Mouse (Mus musculus): ENCODE data around the gene Dnajb6.
"Not testable (repeated sequence)": the region's sequence is repeated elsewhere in the genome, so short reads cannot be mapped to it uniquely, and the experiment has no call there.

Dnajb6 gene

DNA sequence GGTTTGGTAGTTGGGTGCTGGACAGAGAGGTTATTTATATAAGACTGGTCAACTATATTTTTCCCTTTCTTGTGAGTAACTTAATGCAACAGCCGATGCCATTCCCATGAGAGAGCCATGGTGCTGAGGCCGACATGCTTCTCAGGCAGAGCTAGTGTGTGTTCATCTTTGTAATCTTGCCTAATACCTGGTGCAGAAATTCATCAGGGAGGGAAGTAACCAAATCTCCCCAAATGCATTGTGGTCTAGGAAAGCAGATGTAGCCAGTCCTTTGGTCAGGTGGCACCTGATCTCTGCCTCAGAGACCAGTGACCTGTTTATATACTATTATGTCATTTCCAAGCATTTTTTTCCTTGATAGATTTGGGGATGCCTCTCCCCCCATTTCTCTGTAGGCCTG is 12.2 kb downstream of the Dnajb6 start:
- in situ Hi-C loops (cut with MboI; ENCODE audit: low pct_unique_long_range_greater_than_20kb in 1 of 2, low sequenced_read_pairs in 2 of 2, unreplicated experiment in 1 of 2): no loop called here

DNA sequence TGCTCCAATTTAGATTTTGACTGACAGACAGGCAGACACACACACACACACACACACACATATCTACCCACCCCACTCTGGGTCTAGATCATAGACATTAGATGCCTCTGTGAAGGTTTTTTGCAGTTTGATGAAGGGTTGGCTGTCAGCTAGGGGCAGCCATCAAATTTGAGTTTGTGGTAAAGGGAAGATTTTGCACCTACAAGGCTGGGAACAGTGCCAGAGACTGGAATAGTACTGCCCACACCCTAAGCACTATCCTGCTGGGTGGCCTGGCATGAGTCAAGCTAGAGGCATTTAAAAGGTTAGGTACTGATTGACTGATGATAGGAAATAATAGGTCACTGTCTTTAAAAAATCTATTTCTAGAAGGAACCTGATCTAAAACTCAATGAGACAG is 15.8 kb downstream of the Dnajb6 start:
- in situ Hi-C loops (cut with MboI; ENCODE audit: low pct_unique_long_range_greater_than_20kb in 1 of 2, low sequenced_read_pairs in 2 of 2, unreplicated experiment in 1 of 2): no loop called here

DNA sequence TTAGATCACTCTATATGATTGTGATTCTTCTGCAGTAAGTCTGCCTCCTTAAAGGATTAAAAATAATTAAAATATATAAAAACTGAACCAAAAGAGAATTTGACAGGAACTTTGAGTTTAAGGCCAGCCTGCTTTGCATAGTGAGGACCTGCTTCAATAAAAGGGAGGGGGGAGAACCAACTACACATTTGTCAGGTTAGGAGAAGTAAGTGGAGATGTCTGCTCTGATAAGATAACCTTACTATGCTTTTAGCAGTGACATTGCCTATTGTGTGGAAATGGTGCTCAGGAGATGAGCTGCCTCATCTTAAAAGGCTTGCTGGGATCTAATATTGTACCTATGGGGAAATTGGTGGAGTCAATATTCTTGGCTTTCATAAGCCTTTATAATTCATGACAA is 17.4 kb downstream of the Dnajb6 start:
- in situ Hi-C loops (cut with MboI; ENCODE audit: low pct_unique_long_range_greater_than_20kb in 1 of 2, low sequenced_read_pairs in 2 of 2, unreplicated experiment in 1 of 2): no loop called here

DNA sequence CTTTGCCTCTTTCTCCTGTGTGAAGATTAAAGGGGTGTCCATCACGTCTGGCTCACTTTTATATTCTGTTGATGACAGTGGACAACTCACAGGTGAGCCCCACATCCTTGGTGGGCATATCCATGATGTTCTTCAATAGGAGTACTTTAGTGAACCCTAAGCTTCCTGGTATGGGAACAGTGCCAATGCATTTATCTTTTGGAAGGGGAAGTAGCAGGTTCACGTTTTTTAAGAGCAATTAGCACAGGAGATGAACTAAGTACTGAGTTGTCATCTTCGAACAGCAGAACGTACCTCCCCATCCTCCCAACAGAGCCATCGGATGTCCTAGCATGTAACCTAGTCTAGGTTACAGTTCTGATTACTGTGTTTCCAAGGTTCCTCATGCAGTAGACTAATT is 23.8 kb downstream of the Dnajb6 start:
- in situ Hi-C loops (cut with MboI; ENCODE audit: low pct_unique_long_range_greater_than_20kb in 1 of 2, low sequenced_read_pairs in 2 of 2, unreplicated experiment in 1 of 2): no loop called here

DNA sequence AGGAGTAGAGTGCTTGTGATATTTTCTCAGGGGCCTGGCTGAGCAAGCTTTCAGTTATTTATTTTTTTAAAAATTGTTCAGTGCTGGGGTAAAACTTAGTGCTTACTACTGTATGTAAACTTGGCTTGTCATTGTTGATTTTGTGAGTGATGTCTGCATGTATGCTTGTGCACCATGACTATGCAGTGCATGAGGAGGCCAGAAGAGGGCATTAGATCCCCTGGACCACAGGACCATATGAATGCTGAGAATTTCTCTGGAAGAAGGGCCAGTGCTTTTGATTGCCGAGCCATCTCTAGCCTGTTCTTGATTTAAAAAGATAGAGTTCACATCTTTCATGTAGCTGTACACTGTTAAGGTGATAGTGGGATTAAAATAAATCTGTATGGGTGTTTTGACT is 35.4 kb downstream of the Dnajb6 start:
- in situ Hi-C loops (cut with MboI; ENCODE audit: low pct_unique_long_range_greater_than_20kb in 1 of 2, low sequenced_read_pairs in 2 of 2, unreplicated experiment in 1 of 2): no loop called here

DNA sequence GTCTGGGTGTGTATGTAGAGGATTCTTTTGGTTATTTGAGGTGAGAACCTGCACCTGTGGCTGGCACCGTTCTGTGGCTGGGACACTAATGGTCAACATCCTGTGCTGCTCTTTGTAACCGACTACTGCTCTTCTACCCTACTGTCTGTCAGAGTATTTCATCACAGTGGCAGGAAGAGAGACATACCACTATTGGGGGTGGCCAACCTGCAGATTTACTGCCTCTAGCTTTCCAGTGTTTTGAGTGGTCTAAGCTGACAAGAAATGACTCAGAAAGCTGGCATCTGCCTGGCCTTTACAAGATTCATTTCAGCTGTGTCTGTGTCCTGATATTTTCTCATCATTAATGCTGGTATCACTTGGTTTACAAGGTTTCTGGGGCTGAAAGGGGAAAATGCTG is 36.5 kb downstream of the Dnajb6 start:
- in situ Hi-C loops (cut with MboI; ENCODE audit: low pct_unique_long_range_greater_than_20kb in 1 of 2, low sequenced_read_pairs in 2 of 2, unreplicated experiment in 1 of 2): no loop called here

DNA sequence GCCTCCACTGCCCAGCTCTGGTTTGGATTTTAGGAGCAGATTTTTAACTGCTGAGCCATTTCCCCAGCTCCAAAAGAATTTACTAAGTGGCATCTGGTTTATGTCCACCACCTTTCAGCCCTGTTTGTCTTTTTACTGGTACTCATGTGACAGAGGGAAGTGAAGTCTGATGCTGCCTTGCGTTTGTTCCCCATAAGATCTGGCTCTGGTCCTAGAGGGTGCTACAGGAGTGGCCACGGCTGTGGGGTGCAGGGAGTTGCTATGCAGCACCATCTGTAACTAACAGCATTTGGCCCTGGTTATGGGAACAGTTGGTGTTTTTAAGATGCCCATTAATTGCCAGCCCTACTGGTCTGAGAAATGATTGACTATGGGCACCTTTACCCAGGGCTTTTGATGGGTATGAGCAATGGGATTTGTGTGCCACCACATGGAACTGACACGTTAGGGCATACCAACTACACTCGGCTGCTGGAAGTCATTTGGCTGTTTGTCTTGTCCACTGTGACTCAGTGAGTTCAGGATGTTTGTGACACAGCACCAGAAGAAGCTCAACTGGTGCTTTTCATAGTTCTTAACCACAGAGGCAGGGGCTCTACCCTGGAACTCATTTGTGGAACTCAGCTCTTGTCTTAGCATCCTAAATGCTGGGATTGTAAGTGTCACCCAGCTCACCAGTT is 37.3 kb downstream of the Dnajb6 start:
- in situ Hi-C loops (cut with MboI; ENCODE audit: low pct_unique_long_range_greater_than_20kb in 1 of 2, low sequenced_read_pairs in 2 of 2, unreplicated experiment in 1 of 2): no loop called here

DNA sequence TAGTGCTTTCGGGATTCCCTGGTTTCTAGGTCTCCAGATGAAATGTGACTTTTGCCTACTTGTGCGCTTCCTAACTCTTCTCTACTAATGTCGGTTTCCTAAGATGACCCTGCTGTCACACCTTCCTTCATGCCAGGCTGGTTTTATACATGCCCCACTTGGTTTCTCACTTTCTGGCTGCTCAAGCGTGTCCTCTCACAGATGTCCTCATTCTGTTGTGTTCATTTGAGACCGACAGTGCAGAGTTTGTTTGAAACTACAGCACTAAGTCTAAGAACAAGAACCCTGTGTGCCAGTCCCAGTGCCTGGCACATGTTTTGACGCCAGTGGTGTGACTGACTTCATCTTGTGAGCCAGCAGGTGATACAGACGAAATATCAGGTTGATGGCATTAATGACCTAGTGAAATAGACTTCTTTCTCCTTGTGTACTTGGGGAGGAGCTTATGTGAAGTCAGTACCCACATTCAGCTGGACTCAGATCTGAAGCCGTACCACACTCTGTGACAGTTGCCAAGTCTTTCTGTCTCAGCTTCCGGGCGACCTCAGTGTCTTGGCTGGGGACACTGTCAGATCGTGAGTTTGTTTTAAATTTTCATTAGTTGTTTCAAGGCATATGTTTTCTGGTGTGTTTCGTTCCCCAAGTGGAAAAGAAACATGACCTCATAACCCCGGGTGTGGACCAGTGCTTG is 38.1 kb downstream of the Dnajb6 start:
- in situ Hi-C loops (cut with MboI; ENCODE audit: low pct_unique_long_range_greater_than_20kb in 1 of 2, low sequenced_read_pairs in 2 of 2, unreplicated experiment in 1 of 2): no loop called here

DNA sequence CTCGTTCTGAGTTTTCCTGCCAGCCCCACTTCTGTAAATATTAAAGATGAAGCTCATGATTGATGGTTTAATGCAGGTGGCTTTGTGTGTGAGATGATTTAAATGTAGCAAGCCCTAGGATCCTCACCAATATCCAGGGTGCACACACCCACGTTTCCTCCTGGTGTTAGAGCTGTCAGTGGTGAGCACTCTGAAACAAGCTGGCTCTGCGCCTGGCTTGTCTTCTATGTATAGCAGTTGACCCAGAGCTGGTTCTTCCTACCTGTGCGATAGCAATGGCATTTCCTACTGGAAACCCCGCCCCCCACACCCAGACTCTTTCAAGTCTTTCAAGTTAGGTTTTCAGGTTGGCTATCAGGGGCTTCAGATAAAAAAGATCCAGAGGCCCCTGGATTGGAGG is 39.9 kb downstream of the Dnajb6 start:
- in situ Hi-C loops (cut with MboI; ENCODE audit: low pct_unique_long_range_greater_than_20kb in 1 of 2, low sequenced_read_pairs in 2 of 2, unreplicated experiment in 1 of 2): no loop called here

DNA sequence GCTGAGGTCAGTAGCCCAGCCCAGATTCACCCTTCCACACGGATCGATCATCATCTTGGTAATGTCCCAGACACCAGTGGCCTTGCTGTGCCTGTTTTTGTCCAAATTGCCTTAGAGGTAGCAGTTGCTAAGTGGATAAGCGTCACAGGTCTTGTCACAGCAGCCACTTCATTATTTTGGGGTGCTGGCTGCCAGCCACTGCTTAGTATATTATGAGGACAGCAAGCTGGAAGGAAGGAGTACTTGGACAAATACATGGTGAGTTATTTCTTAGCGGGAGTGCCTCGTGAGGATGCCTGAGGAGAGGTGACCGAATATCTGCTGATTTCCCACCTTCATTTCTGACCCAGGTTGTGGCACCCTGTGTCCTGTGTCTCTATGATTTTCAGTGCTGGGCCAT is 42.5 kb downstream of the Dnajb6 start:
- in situ Hi-C loops (cut with MboI; ENCODE audit: low pct_unique_long_range_greater_than_20kb in 1 of 2, low sequenced_read_pairs in 2 of 2, unreplicated experiment in 1 of 2): no loop called here

DNA sequence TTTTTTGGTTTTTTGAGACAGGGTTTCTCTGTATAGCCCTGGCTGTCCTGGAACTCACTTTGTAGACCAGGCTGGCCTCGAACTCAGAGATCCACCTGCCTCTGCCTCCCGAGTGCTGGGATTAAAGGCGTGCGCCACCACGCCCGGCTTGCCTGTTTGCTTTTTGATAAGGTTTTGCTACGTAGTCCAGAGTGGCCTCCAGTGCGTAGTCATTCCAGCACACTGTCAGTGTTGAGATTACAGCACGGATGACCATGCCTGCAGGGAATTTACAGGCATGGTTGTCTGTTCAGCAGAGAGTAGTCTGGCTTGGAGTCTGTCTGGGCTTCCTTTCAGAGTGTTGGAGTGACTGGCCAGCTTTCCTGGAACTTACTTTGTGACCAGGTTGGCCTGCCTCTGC is 44.2 kb downstream of the Dnajb6 start:
- in situ Hi-C loops (cut with MboI; ENCODE audit: low pct_unique_long_range_greater_than_20kb in 1 of 2, low sequenced_read_pairs in 2 of 2, unreplicated experiment in 1 of 2): not testable (repeated sequence)

DNA sequence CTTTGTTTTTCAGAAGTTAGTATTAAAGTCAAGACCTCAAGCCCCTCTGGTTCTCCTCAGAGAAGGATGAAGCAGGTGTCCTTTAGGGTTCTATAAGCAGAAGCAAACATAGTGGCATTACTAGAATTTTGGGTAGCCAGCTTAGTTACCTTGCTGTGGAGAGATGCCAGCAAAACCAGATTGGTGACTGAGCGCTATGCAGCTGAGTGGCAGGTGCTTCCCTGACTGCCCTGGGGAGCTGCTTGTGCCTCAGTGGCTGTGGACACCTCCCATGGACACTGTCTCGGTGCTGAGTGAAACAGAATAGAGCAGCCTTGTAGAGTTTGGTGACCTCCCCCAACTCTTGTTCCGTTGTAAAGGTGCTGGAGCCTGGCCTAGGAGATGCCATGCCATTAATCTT is 46.8 kb downstream of the Dnajb6 start:
- in situ Hi-C loops (cut with MboI; ENCODE audit: low pct_unique_long_range_greater_than_20kb in 1 of 2, low sequenced_read_pairs in 2 of 2, unreplicated experiment in 1 of 2): no loop called here

DNA sequence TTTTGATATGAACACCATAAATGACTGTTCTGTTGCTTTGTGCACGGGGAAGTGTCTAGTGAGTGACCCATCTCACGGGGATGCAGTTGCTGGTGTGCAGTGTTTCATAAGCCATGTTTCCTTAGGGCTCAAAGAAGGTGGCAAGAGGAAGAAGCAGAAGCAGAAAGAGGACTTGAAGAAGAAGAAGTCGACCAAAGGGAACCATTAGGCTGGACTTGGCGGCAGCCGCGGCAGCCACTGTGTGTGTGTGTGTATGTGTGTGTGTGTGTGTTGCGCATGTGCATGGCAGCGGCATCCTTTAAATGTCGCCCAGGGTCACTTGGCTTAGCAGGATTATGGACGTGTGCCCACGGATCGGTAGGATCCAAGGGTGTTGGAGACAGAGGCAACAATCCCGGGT is 49.4 kb downstream of the Dnajb6 start:
- in situ Hi-C loops (cut with MboI; ENCODE audit: low pct_unique_long_range_greater_than_20kb in 1 of 2, low sequenced_read_pairs in 2 of 2, unreplicated experiment in 1 of 2): not testable (repeated sequence)

DNA sequence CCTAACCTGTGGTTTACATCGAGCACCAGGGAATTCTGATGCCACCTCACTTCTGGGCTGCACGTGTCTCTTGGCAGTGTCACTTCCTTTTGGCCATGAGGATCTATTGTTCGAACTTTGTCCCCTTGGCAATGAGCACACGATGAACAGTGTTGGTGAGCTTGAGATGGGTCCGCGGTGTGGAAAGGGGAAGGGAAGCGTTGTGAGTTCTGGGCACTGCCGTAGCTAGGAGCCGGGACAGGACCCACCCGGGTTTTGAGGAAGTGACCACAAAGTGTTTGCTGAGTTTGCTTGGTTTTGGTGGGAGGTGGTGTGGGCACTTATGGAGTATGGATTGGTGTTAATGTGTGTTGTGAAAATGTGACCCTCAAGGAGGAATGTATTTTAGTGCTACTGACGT is 50.5 kb downstream of the Dnajb6 start:
- in situ Hi-C loops (cut with MboI; ENCODE audit: low pct_unique_long_range_greater_than_20kb in 1 of 2, low sequenced_read_pairs in 2 of 2, unreplicated experiment in 1 of 2): not testable (repeated sequence)

DNA sequence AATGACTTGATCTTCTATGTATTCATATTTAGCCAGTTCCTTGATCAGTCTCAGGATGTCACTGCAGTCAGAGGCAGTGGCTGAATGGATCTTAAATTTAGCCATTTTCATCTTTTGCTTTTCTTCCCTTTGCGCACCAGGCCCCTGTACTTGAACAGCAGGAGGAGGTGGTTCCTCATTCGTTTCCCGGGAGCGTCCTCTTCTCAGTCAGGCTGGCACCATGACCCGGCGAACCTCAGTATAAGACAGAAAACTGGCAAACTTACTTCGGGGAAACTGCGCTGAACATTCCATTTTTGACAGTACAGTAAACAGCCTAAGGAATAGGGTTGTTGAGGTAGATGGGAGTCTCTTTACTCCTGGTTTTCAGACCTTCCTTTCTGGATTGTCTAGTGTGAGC is 59.4 kb downstream of the Dnajb6 start:
- in situ Hi-C loops (cut with MboI; ENCODE audit: low pct_unique_long_range_greater_than_20kb in 1 of 2, low sequenced_read_pairs in 2 of 2, unreplicated experiment in 1 of 2): not testable (repeated sequence)

DNA sequence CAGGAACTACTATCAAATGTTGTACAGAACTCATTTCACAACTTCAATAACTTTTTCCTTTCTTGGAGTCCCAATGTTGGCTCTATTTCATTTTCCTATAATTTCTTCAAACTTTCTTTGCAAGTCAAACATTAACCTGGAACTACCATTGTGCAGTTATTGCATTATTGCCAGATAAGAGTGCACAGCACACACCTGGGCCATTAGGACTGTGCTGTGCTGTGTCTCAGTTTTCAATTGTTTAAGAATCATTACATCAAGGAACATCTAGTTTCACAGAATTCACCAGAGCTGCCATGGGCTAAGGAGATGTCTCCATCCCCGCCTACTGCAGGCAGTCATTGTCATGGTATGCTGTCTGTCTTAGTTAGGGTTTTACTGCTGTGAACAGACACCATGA is 73.5 kb downstream of the Dnajb6 start:
- in situ Hi-C loops (cut with MboI; ENCODE audit: low pct_unique_long_range_greater_than_20kb in 1 of 2, low sequenced_read_pairs in 2 of 2, unreplicated experiment in 1 of 2): no loop called here

DNA sequence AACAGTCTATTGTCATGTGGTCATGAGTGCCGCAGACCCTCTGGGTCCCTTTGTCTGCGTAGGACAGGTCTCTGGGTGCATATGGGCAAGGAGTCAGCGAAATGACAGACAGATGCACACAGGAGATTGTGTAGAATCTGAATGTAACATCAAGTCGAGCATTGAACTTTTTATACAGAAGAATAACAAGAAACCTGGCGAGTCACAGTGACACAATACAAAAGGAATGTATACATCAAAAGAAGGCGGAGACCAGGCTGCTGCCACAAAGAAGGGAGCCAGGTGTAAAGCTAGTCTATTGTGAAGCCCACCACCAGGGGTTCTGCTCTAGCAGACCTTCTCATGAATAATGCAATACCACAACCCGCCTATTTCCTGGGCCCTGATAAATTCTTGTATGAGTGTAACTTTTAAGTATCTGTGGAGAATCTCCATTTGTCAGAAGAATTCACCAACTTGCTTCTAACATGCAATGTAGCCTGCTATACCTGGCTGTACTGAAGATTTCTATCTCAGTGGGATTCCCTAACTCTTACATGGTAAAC is 76.0 kb downstream of the Dnajb6 start:
- in situ Hi-C loops (cut with MboI; ENCODE audit: low pct_unique_long_range_greater_than_20kb in 1 of 2, low sequenced_read_pairs in 2 of 2, unreplicated experiment in 1 of 2): not testable (repeated sequence)

DNA sequence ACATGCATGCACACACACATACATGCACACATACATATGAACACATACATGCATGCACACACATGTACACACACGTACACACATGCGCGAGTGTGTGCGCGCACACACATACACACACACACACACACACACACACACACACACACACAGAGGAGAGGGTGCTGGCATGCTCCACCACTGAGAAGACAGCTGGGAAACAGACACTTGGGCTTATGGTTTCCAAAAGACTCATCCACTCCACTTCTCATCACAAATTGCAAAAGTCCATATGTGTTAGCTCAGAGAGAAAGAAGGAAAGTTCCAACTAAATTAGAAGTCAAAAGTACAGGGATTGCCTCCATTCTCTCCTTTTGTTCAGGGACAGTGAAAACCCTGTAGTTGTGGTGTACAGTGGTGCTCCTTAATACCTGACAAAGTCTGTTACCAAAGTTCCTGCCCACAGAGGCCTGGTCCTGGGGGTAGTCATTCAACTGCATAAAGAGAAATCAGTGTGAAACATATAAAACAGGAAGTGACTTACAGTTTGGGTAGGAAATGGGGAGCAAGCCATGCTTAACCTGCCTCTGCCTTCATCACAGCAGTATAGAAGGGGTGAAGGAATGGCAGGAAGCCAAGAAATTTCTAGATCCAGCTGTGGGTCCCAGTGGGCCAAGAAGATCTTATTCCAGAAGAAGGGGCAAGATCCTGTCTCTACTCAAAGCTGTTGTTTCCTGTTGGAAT is 81.2 kb downstream of the Dnajb6 start:
- in situ Hi-C loops (cut with MboI; ENCODE audit: low pct_unique_long_range_greater_than_20kb in 1 of 2, low sequenced_read_pairs in 2 of 2, unreplicated experiment in 1 of 2): no loop called here

DNA sequence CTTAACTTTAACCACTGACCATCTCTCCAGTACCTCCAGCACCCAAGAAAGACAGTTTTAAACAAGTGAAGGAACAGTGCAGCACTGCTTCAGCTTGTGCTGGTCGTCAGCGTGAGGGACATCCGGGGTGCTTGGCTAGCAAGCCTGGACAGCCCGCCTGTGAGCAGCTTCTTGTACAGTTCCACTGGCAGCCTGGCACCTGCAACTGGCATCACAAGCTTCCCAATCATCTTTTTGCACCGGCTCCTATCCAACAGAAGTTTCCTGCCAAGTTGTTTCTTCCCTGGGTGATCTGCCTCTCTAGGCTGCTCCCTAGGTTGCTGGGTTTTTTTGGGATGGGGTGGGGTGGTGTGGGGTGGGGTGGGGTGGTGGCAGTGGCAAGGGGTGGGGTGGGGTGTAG is 81.9 kb downstream of the Dnajb6 start:
- in situ Hi-C loops (cut with MboI; ENCODE audit: low pct_unique_long_range_greater_than_20kb in 1 of 2, low sequenced_read_pairs in 2 of 2, unreplicated experiment in 1 of 2): no loop called here

DNA sequence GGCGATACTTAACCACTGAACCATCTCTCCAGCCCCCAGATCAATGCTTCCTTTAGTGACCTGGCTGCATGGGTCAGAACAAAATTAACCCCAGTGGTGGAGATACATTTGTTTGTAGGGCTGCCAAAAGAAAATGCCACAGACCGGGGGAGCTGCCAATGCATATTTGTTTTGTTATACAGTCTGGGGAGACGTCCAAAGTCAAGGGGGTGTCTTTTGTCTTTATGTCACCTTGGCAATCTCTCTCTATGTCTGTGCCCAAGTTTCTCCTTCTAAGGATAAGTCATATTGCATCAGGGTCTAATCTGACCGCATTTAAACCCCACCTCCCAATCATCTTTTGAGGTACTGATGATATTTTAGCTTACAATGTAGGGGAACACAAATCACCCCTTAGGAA is 82.8 kb downstream of the Dnajb6 start:
- in situ Hi-C loops (cut with MboI; ENCODE audit: low pct_unique_long_range_greater_than_20kb in 1 of 2, low sequenced_read_pairs in 2 of 2, unreplicated experiment in 1 of 2): no loop called here

Measured in mouse embryonic stem cell (cell line).